Mouse (Mus musculus): Measurements from ENCODE around the gene Dlg1. TPM values are rescaled to one million over a fixed set of nuclear protein-coding genes. Genes with fewer than 3 reads are reported as not detected.

The Dlg1 gene
- polyA plus RNA-seq, 1 experiment: 24.6 TPM

- TF ChIP-seq POLR2A (IDR thresholded peaks at IDR 0.05; ENCODE audit: low read depth, low read length): no peak
- TF ChIP-seq CTCF (conservative IDR thresholded peaks at IDR 0.05; ENCODE audit: insufficient read depth, insufficient read length, low read depth, low read length): no peak
- no peak for DNase-seq
- Histone ChIP-seq H3K27ac (ENCODE audit: insufficient read depth, low read depth, low read length) (no peak overlapping the region), H3K4me3 (ENCODE audit: insufficient read depth, low read depth, low read length) (no peak overlapping the region), H3K36me3 (ENCODE audit: control insufficient read depth, insufficient read depth, low read length) (peaks cover 2% of the 10 kb centered on the region; the same call in 1 of the 2 replicates), H3K27me3 (replicated peaks; ENCODE audit: control insufficient read depth, insufficient read depth, low read length) (no peaks in the 10 kb centered on the region), H3K4me1 (ENCODE audit: control insufficient read depth, insufficient read depth, low read length) (no peaks in the 10 kb centered on the region)
- WGBS: 95% methylated on average over 9 of the region's 9 CpGs
Observed at GRCm38 (mm10) chr16:31790056-31790455, 126.8 kb downstream of the Dlg1 start.

- no peak for DNase-seq
- peaks cover 2% of the 10 kb centered on the region; the same call in 1 of the 2 replicates for H3K36me3 ChIP-seq (ENCODE audit: control insufficient read depth, insufficient read depth, low read length)
- WGBS: 68% methylated on average over 3 of the region's 3 CpGs
- no peaks in the 10 kb centered on the region for H3K27me3 ChIP-seq (replicated peaks; ENCODE audit: control insufficient read depth, insufficient read depth, low read length)
- no peak for TF ChIP-seq POLR2A (IDR thresholded peaks at IDR 0.05; ENCODE audit: low read depth, low read length)
- no peak for TF ChIP-seq CTCF (conservative IDR thresholded peaks at IDR 0.05; ENCODE audit: insufficient read depth, insufficient read length, low read depth, low read length)
- no peak overlapping the region for H3K27ac ChIP-seq (ENCODE audit: insufficient read depth, low read depth, low read length)
- H3K4me3 ChIP-seq (ENCODE audit: insufficient read depth, low read depth, low read length): no peak overlapping the region
- H3K4me1 ChIP-seq (ENCODE audit: control insufficient read depth, insufficient read depth, low read length): no peaks in the 10 kb centered on the region
Observed at GRCm38 (mm10) chr16:31803644-31804043, 140.4 kb downstream of the Dlg1 start.

- 81% methylated on average over 4 of the region's 4 CpGs for WGBS
- TF ChIP-seq POLR2A (IDR thresholded peaks at IDR 0.05; ENCODE audit: low read depth, low read length) (no peak), CTCF (conservative IDR thresholded peaks at IDR 0.05; ENCODE audit: insufficient read depth, insufficient read length, low read depth, low read length) (no peak)
- Histone ChIP-seq H3K27ac (ENCODE audit: insufficient read depth, low read depth, low read length) (no peak overlapping the region), H3K27me3 (replicated peaks; ENCODE audit: control insufficient read depth, insufficient read depth, low read length) (no peaks in the 10 kb centered on the region), H3K4me1 (ENCODE audit: control insufficient read depth, insufficient read depth, low read length) (peaks cover 2% of the 10 kb centered on the region; the same call in 1 of the 2 replicates), H3K36me3 (ENCODE audit: control insufficient read depth, insufficient read depth, low read length) (no peaks in the 10 kb centered on the region; the same call in 1 of the 2 replicates), H3K4me3 (ENCODE audit: insufficient read depth, low read depth, low read length) (no peak overlapping the region)
- no peak for DNase-seq
Observed at GRCm38 (mm10) chr16:31826049-31826448, 162.8 kb downstream of the Dlg1 start.

GRCm38 (mm10) chr16:31830726-31831125 lies 167.5 kb downstream of the Dlg1 start:
- no peak for TF ChIP-seq CTCF (conservative IDR thresholded peaks at IDR 0.05; ENCODE audit: insufficient read depth, insufficient read length, low read depth, low read length)
- TF ChIP-seq POLR2A (IDR thresholded peaks at IDR 0.05; ENCODE audit: low read depth, low read length): no peak
- DNase-seq: peak; percentile 64
- Histone ChIP-seq H3K27me3 (replicated peaks; ENCODE audit: control insufficient read depth, insufficient read depth, low read length) (no peaks in the 10 kb centered on the region), H3K36me3 (ENCODE audit: control insufficient read depth, insufficient read depth, low read length) (no peaks in the 10 kb centered on the region; the same call in 1 of the 2 replicates), H3K4me1 (ENCODE audit: control insufficient read depth, insufficient read depth, low read length) (peaks cover 2% of the 10 kb centered on the region; the same call in 1 of the 2 replicates), H3K4me3 (ENCODE audit: insufficient read depth, low read depth, low read length) (no peak overlapping the region), H3K27ac (ENCODE audit: insufficient read depth, low read depth, low read length) (no peak overlapping the region)
- 48% methylated on average over 4 of the region's 4 CpGs for WGBS

- Histone ChIP-seq H3K4me3 (ENCODE audit: insufficient read depth, low read depth, low read length) (no peak overlapping the region), H3K4me1 (ENCODE audit: control insufficient read depth, insufficient read depth, low read length) (peaks cover 2% of the 10 kb centered on the region; the same call in 1 of the 2 replicates), H3K36me3 (ENCODE audit: control insufficient read depth, insufficient read depth, low read length) (no peaks in the 10 kb centered on the region; the same call in 1 of the 2 replicates), H3K27ac (ENCODE audit: insufficient read depth, low read depth, low read length) (no peak overlapping the region), H3K27me3 (replicated peaks; ENCODE audit: control insufficient read depth, insufficient read depth, low read length) (no peaks in the 10 kb centered on the region)
- no peak for DNase-seq
- TF ChIP-seq CTCF (conservative IDR thresholded peaks at IDR 0.05; ENCODE audit: insufficient read depth, insufficient read length, low read depth, low read length) (no peak), POLR2A (IDR thresholded peaks at IDR 0.05; ENCODE audit: low read depth, low read length) (no peak)
- 90% methylated on average over 10 of the region's 10 CpGs for WGBS
Observed at GRCm38 (mm10) chr16:31832630-31833422, 169.6 kb downstream of the Dlg1 start.

- Histone ChIP-seq H3K4me1 (ENCODE audit: control insufficient read depth, insufficient read depth, low read length) (peaks cover 2% of the 10 kb centered on the region; the same call in 1 of the 2 replicates), H3K27me3 (replicated peaks; ENCODE audit: control insufficient read depth, insufficient read depth, low read length) (no peaks in the 10 kb centered on the region), H3K36me3 (ENCODE audit: control insufficient read depth, insufficient read depth, low read length) (no peaks in the 10 kb centered on the region; the same call in 1 of the 2 replicates), H3K27ac (ENCODE audit: insufficient read depth, low read depth, low read length) (no peak overlapping the region), H3K4me3 (ENCODE audit: insufficient read depth, low read depth, low read length) (no peak overlapping the region)
- WGBS: 43% methylated on average over 7 of the region's 7 CpGs
- TF ChIP-seq CTCF (conservative IDR thresholded peaks at IDR 0.05; ENCODE audit: insufficient read depth, insufficient read length, low read depth, low read length) (no peak), POLR2A (IDR thresholded peaks at IDR 0.05; ENCODE audit: low read depth, low read length) (no peak)
- peak; percentile 8 for DNase-seq
Observed at GRCm38 (mm10) chr16:31834011-31834584, 170.9 kb downstream of the Dlg1 start.
